Mouse (Mus musculus): ENCODE measurements around the gene Arhgef19.

DNA sequence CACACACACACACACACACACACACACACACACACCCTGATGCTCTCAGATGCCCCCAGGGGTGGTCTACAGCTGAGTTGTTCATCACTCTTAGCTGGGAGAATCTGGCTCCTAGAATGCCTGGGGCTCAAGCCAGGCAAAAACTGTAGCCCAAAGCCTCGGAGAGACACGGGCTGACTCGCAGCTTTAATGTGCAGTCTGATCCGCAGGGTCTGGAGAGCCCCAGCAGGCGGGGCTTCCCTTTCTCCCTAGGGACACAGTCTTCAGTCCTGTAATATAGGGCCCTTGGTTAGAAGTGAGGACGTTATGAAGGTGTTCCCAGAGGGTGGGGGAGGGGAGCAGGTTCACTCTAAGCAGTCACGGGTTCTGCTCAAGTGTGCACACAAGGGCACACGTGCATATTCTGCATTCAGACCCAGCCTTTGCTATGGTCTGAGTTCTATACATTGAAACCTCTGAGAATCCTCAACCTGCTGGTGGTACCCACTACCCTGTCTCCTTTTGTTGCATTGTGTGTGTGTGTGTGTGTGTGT is 44.6 kb downstream of the Arhgef19 start:
- TF ChIP-seq CTCF (IDR thresholded peaks at IDR 0.05; ENCODE audit: low read depth) (no peak), EP300 (optimal IDR thresholded peaks at IDR 0.05) (no peak)
